Comparison of ENCODE assay signal across 9 mouse cellular contexts in genomic region chr1:176993141-176994010, GRCm38 (mm10).
DNase-seq lines count a peak whose midpoint lies in the region; ATAC-seq and TF ChIP-seq lines count a peak whose summit lies in the region.
"Had no signal": no experiment of that assay in that cellular context is flagged by ENCODE, and none has a peak within 500 bp of the region (broad histone marks: within the 10 kb centered on the region; RNA-seq: fewer than 3 reads in every experiment).

No protein-coding gene starts in this region.

- H3K27me3 ChIP-seq in midbrain, embryonic 10.5 days (ENCODE audit: low read depth, poor library complexity, severe bottlenecking): no peaks in the 10 kb centered on the region
- H3K27me3 ChIP-seq in midbrain, postnatal 0 days (ENCODE audit: insufficient read depth, low read length): no peaks in the 10 kb centered on the region
- no peaks in the 10 kb centered on the region for H3K27me3 ChIP-seq in forebrain, embryonic 16.5 days (replicated peaks; ENCODE audit: control insufficient read depth, insufficient read depth, low read length)
- no peaks in the 10 kb centered on the region for H3K27me3 ChIP-seq in midbrain, embryonic 11.5 days (ENCODE audit: control insufficient read depth, insufficient read depth, low read length)
- no peaks in the 10 kb centered on the region for H3K27me3 ChIP-seq in kidney, embryonic 15.5 days

- no peak for DNase-seq in midbrain, embryonic 10.5 days (ENCODE audit: low spot score)
- no peak for DNase-seq in midbrain, postnatal 0 days (ENCODE audit: low spot score)
- DNase-seq in midbrain, embryonic 11.5 days (ENCODE audit: low spot score, missing footprints): no peak
- DNase-seq in thymus, postnatal 25 days: peak; percentile 55
- no peak for DNase-seq in yolk sac, embryonic 10.5 days (ENCODE audit: low spot score)
- no peak for DNase-seq in urinary bladder, postnatal 10 days (ENCODE audit: low spot score)

- no peak overlapping the region for H3K4me2 ChIP-seq in midbrain, postnatal 0 days (ENCODE audit: low read depth, low read length, poor library complexity, severe bottlenecking)
- no peak overlapping the region for H3K4me2 ChIP-seq in forebrain, embryonic 16.5 days (ENCODE audit: low read length)
- H3K4me2 ChIP-seq in midbrain, embryonic 11.5 days: no peak overlapping the region
- no peak overlapping the region for H3K4me2 ChIP-seq in kidney, embryonic 15.5 days
- H3K4me2 ChIP-seq: limb, embryonic 12.5 days had no signal

- no peaks in the 10 kb centered on the region for H3K9me3 ChIP-seq in midbrain, embryonic 10.5 days (replicated peaks)
- H3K9me3 ChIP-seq in midbrain, postnatal 0 days (ENCODE audit: low read length): no peaks in the 10 kb centered on the region
- H3K9me3 ChIP-seq in forebrain, embryonic 16.5 days (ENCODE audit: control insufficient read depth, low read length): no peaks in the 10 kb centered on the region
- H3K9me3 ChIP-seq in midbrain, embryonic 11.5 days (ENCODE audit: control insufficient read depth, low read length): no peaks in the 10 kb centered on the region
- H3K9me3 ChIP-seq in kidney, embryonic 15.5 days (replicated peaks): no peaks in the 10 kb centered on the region
- H3K9me3 ChIP-seq: limb, embryonic 12.5 days had no signal

- 83% methylated on average over 18 of the region's 18 CpGs for WGBS in midbrain, embryonic 10.5 days
- 77% methylated on average over 18 of the region's 18 CpGs for WGBS in midbrain, postnatal 0 days
- WGBS in forebrain, embryonic 16.5 days: 76% methylated on average over 18 of the region's 18 CpGs
- 78% methylated on average over 18 of the region's 18 CpGs for WGBS in midbrain, embryonic 11.5 days
- 82% methylated on average over 18 of the region's 18 CpGs for WGBS in kidney, embryonic 15.5 days

- TF ChIP-seq CTCF in midbrain, postnatal 0 days (IDR thresholded peaks at IDR 0.05): no peak

- peaks cover 83% of the 10 kb centered on the region for H3K4me1 ChIP-seq in midbrain, embryonic 10.5 days
- peaks cover 14% of the 10 kb centered on the region for H3K4me1 ChIP-seq in midbrain, postnatal 0 days (ENCODE audit: insufficient read depth, low read length)
- H3K4me1 ChIP-seq in forebrain, embryonic 16.5 days (replicated peaks; ENCODE audit: control insufficient read depth, insufficient read depth, low read length): peaks cover 60% of the 10 kb centered on the region
- H3K4me1 ChIP-seq in midbrain, embryonic 11.5 days (ENCODE audit: control insufficient read depth, insufficient read depth, low read length): peaks cover 62% of the 10 kb centered on the region
- H3K4me1 ChIP-seq in kidney, embryonic 15.5 days: peaks cover 30% of the 10 kb centered on the region

- H3K36me3 ChIP-seq in midbrain, embryonic 10.5 days: no peaks in the 10 kb centered on the region
- H3K36me3 ChIP-seq in midbrain, postnatal 0 days (ENCODE audit: insufficient read depth, low read length): no peaks in the 10 kb centered on the region
- no peaks in the 10 kb centered on the region for H3K36me3 ChIP-seq in forebrain, embryonic 16.5 days (ENCODE audit: control insufficient read depth, insufficient read depth)
- no peaks in the 10 kb centered on the region for H3K36me3 ChIP-seq in midbrain, embryonic 11.5 days (ENCODE audit: control insufficient read depth, insufficient read depth, low read length)
- no peaks in the 10 kb centered on the region for H3K36me3 ChIP-seq in kidney, embryonic 15.5 days
- H3K36me3 ChIP-seq: limb, embryonic 12.5 days had no signal

- no peak for ATAC-seq in midbrain, postnatal 0 days (ENCODE audit: low FRiP score)
- ATAC-seq in forebrain, embryonic 16.5 days: no peak
- no peak for ATAC-seq in midbrain, embryonic 11.5 days (ENCODE audit: low FRiP score)
- no peak for ATAC-seq in kidney, embryonic 15.5 days (replicated peaks; ENCODE audit: low FRiP score)

- H3K9ac ChIP-seq in midbrain, postnatal 0 days (replicated peaks; ENCODE audit: low read length, poor library complexity, severe bottlenecking): no peak overlapping the region
- H3K9ac ChIP-seq in forebrain, embryonic 16.5 days (replicated peaks; ENCODE audit: low read depth, low read length): peak overlapping the region; percentile 30
- H3K9ac ChIP-seq in midbrain, embryonic 11.5 days (ENCODE audit: low read length): peak overlapping the region; percentile 43; the same call in 1 of the 2 replicates
- no peak overlapping the region for H3K9ac ChIP-seq in kidney, embryonic 15.5 days
- H3K9ac ChIP-seq: limb, embryonic 12.5 days had no signal

- no peak overlapping the region for H3K4me3 ChIP-seq in midbrain, embryonic 10.5 days
- no peak overlapping the region for H3K4me3 ChIP-seq in midbrain, postnatal 0 days (ENCODE audit: low read depth, low read length)
- H3K4me3 ChIP-seq in forebrain, embryonic 16.5 days (replicated peaks; ENCODE audit: low read length): no peak overlapping the region
- H3K4me3 ChIP-seq in midbrain, embryonic 11.5 days (ENCODE audit: low read depth, low read length): no peak overlapping the region
- H3K4me3 ChIP-seq in kidney, embryonic 15.5 days (replicated peaks): no peak overlapping the region
- H3K4me3 ChIP-seq: limb, embryonic 12.5 days had no signal

- peak overlapping the region; percentile 95 for H3K27ac ChIP-seq in midbrain, embryonic 10.5 days (replicated peaks)
- H3K27ac ChIP-seq in midbrain, postnatal 0 days (ENCODE audit: low read depth, low read length): no peak overlapping the region
- H3K27ac ChIP-seq in forebrain, embryonic 16.5 days (ENCODE audit: low read length): peak overlapping the region; percentile 99
- H3K27ac ChIP-seq in midbrain, embryonic 11.5 days (ENCODE audit: low read depth, low read length): peak overlapping the region; percentile 93
- H3K27ac ChIP-seq in kidney, embryonic 15.5 days: no peak overlapping the region

Comparison
In these comparisons a context has a peak if more than half of its experiments do, and no peak if none do; other contexts are left out.
1. H3K27ac ChIP-seq: peak in midbrain, embryonic 10.5 days (single experiment), forebrain, embryonic 16.5 days (single experiment) and midbrain, embryonic 11.5 days (single experiment); none in midbrain, postnatal 0 days (single experiment) and kidney, embryonic 15.5 days (single experiment).
2. H3K9ac ChIP-seq: peak in forebrain, embryonic 16.5 days (single experiment) and midbrain, embryonic 11.5 days (single experiment); none in midbrain, postnatal 0 days (single experiment) and kidney, embryonic 15.5 days (single experiment).